Mouse (Mus musculus) neural tube, embryonic 14.5 days (tissue): ENCODE data around the gene Emc8. TPM values are rescaled to one million over a fixed set of nuclear protein-coding genes. Genes with fewer than 3 reads are reported as not detected.

Experiments used
- ATAC-seq: fragments of 200-750 bp; cut with Nextera tagmentation; 2 replicates; pipeline ENCODE4 v1.8.0; 2017; ENCODE audit warnings: low read depth, mild to moderate bottlenecking, moderate TSS enrichment, moderate library complexity
- H3K27ac ChIP-seq: fragments of 300-500 bp; sonication (generic); 2 replicates; pipeline ENCODE4 v1.5.1; 2014; ENCODE audit warnings: low read depth, mild to moderate bottlenecking, control low read depth, low read length, moderate library complexity, mixed read lengths
- H3K27me3 ChIP-seq: fragments of 300-500 bp; sonication (generic); 2 replicates; pipeline ENCODE4 v1.6.1; 2014; ENCODE audit warnings: low read length; ENCODE audit not compliant: control insufficient read depth, insufficient read depth
- H3K36me3 ChIP-seq: fragments of 300-500 bp; sonication (generic); 2 replicates; pipeline ENCODE4 v1.6.1; 2014; ENCODE audit warnings: low read length, mixed read lengths; ENCODE audit not compliant: control insufficient read depth, insufficient read depth
- H3K4me1 ChIP-seq: fragments of 300-500 bp; sonication (generic); 2 replicates; pipeline ENCODE4 v1.6.1; 2014; ENCODE audit warnings: low read length; ENCODE audit not compliant: control insufficient read depth, insufficient read depth
- H3K4me2 ChIP-seq: fragments of 300-500 bp; sonication (generic); 2 replicates; pipeline ENCODE4 v1.6.1; 2014; ENCODE audit warnings: mild to moderate bottlenecking, low read depth, low read length, control low read depth
- H3K4me3 ChIP-seq: fragments of 300-500 bp; sonication (generic); 2 replicates; pipeline ENCODE4 v1.5.1; 2014; ENCODE audit warnings: low read depth, low read length, control low read depth, mixed read lengths
- H3K9ac ChIP-seq: fragments of 300-500 bp; sonication (generic); replicated peaks from 2 replicates; pipeline ENCODE4 v1.6.1; 2014; ENCODE audit warnings: low read depth, mild to moderate bottlenecking, control low read depth, low read length, mixed read lengths
- H3K9me3 ChIP-seq: fragments of 300-500 bp; sonication (generic); 2 replicates; pipeline ENCODE4 v1.6.1; 2016; ENCODE audit warnings: low read length; ENCODE audit not compliant: control insufficient read depth
- WGBS: fragments of 180-500 bp; shearing (Covaris S2); extraction: QIAGEN DNeasy Blood & Tissue Kit; methylation state at CpG from one replicate; pipeline ENCODE4 v1.1.7; 2014; 5-methylcytosine and 5-hydroxymethylcytosine counted together
- polyA plus RNA-seq: library from polyadenylated mRNA; unstranded; fragments of >200 nt; fragmentation: Nextera tagmentation; extraction: Ambion mirVana; gene quantifications from 2 replicates; pipeline ENCODE4 v1.2.1, GENCODE M21; 2014

Emc8 gene
- polyA plus RNA-seq, 1 experiment from 2014 or later: 95.8 TPM

DNA sequence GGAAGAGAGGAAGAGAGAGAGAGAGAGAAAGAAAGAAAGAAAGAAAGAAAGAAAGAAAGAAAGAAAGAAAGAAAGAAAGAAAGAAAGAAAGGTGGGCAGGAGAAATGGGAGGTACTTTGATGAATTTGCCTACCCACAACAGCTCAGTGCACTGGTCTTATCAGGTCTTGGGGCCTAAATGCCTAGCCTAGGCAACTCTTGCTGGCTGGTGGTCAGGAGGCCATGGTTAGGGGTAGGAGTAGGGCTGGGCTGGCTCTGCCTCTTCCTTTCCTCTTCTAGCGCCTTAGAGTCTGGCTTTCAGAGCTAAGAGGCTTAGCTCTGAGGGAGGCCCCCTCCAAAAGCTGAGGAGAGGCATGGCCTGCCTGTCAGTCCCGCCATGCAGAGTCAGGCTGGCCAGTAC lies 44.8 kb downstream of the Emc8 start:
- no peak for ATAC-seq
- WGBS: 39% methylated on average over 2 of the region's 2 CpGs
- Histone ChIP-seq H3K27me3 (no peaks in the 10 kb centered on the region), H3K4me2 (no peak overlapping the region), H3K9ac (no peak overlapping the region), H3K9me3 (no peaks in the 10 kb centered on the region), H3K36me3 (no peaks in the 10 kb centered on the region), H3K27ac (no peak overlapping the region), H3K4me3 (no peak overlapping the region), H3K4me1 (no peaks in the 10 kb centered on the region)

DNA sequence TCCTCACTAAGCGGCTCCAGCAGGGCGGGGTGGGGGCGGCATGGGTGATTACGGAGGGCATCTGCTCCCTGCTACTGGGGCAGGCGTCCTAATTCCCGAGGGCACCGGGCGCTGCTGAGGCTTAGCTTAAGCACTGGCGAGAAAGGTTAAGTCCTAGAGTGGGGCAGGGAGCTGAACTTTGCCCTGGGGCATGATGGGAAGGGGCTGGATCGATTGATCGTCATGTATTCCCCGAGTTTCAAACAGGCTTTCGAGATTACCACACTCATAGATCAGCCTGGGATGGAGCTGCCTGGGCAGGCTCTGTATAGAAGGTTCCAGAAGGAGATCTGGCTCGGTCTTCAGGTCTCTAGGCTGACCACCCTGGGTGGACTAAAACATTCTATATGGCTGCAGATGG lies 46.2 kb downstream of the Emc8 start:
- no peak overlapping the region for H3K9ac ChIP-seq
- no peak overlapping the region for H3K4me3 ChIP-seq
- H3K27ac ChIP-seq: no peak overlapping the region
- H3K36me3 ChIP-seq: no peaks in the 10 kb centered on the region
- WGBS: 70% methylated on average over 14 of the region's 14 CpGs
- no peak for ATAC-seq
- H3K4me2 ChIP-seq: no peak overlapping the region
- H3K4me1 ChIP-seq: no peaks in the 10 kb centered on the region
- H3K27me3 ChIP-seq: no peaks in the 10 kb centered on the region
- no peaks in the 10 kb centered on the region for H3K9me3 ChIP-seq

DNA sequence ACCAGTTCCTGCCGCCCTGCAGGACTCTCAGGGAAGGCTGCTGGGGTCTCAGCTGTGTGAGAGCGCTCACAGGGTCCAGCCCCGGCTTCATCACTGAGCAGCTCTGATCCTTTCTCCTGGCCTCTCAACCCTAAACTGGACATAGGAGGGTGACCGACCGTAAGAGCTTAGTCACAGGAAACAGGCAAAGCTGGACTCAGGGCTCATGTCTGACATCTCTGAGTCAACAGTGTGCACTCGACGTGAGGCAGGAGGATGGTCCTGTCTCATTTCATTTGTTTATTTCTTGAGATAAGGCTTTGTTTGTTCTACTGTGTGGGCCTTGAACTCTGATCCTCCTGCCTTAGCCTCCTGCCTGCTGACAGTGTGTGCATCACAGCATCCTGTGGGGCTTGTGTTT lies 47.9 kb downstream of the Emc8 start:
- Histone ChIP-seq H3K4me1 (peaks cover 7% of the 10 kb centered on the region; the same call in 1 of the 2 replicates), H3K9ac (no peak overlapping the region), H3K36me3 (no peaks in the 10 kb centered on the region), H3K4me2 (no peak overlapping the region), H3K9me3 (no peaks in the 10 kb centered on the region), H3K4me3 (no peak overlapping the region), H3K27me3 (no peaks in the 10 kb centered on the region), H3K27ac (no peak overlapping the region)
- ATAC-seq: no peak
- 69% methylated on average over 7 of the region's 7 CpGs for WGBS

DNA sequence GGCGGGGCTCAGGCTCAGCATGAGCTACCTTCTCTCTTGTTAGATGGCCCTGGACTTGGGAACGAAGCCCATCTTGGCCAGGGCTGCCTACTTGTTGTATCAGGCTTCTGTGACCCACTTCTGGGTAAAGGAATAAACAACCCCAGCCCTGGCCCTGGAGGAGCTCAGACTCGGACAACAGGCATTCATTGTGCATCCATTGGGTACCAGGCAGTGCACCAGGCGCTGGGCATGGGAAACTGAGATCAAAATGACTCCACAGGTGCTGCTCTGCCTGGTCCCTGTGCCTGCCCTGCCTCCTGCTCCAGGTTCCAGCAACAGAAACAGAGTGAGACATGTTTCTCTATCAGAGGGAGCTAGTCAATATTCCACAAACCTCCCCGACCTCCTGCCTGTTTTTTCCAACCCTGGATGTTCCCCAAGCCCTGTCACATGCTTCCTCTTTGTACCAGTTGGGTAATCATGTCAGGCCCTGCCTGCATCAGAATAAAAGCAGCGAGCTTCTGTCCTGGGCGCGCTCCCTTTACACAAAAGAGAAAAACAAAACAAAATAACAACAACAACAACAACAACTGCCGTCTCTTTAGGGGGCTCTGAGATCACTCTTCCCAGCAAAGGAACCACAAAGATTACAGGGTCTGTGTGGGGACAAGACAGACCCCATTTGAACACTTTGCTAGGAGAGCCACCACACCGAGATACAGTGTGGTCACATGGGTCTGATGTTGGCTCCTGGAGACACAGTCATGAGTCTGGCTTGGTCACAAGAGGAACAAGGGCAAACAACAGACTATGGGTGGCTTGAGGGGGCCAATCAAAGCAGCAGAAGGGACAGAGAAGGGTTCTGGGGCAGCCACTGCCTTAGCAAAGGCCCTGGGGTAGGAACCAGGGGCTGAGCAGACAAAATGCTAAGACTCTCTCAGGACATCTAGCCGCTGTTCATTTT lies 48.9 kb downstream of the Emc8 start:
- no peak overlapping the region for H3K27ac ChIP-seq
- no peak for ATAC-seq
- 79% methylated on average over 11 of the region's 11 CpGs for WGBS
- no peaks in the 10 kb centered on the region for H3K9me3 ChIP-seq
- H3K36me3 ChIP-seq: no peaks in the 10 kb centered on the region
- H3K4me3 ChIP-seq: no peak overlapping the region
- H3K4me2 ChIP-seq: no peak overlapping the region
- H3K27me3 ChIP-seq: no peaks in the 10 kb centered on the region
- H3K9ac ChIP-seq: no peak overlapping the region
- H3K4me1 ChIP-seq: peaks cover 7% of the 10 kb centered on the region; the same call in 1 of the 2 replicates

DNA sequence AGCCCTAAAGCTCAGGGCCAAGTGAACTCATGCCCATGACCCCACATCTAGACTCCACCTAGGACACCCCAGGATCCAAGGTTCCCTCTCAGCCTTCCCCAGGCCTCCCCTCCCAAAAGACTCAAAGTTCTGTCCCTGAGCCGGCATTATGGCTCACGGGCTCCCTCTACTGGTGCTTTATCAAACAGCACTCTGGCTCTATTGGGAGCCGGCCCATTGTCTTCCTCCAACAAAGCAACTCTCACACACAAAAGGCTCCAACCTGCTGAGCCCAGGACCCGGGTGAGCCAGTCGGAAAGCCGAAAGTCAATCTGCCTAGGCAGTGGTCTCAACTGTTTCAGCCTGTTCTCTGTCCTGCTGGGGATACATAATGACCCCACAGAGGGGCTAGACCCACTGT lies 50.3 kb downstream of the Emc8 start:
- H3K27ac ChIP-seq: peak overlapping the region; percentile 3; the same call in 1 of the 2 replicates
- H3K4me2 ChIP-seq: no peak overlapping the region
- no peaks in the 10 kb centered on the region for H3K9me3 ChIP-seq
- no peaks in the 10 kb centered on the region for H3K27me3 ChIP-seq
- H3K4me3 ChIP-seq: no peak overlapping the region
- peak; percentile 33; the same call in 1 of the 2 replicates for ATAC-seq
- H3K4me1 ChIP-seq: peaks cover 7% of the 10 kb centered on the region; the same call in 1 of the 2 replicates
- WGBS: 0% methylated on average over 6 of the region's 6 CpGs
- H3K36me3 ChIP-seq: no peaks in the 10 kb centered on the region
- H3K9ac ChIP-seq: no peak overlapping the region

DNA sequence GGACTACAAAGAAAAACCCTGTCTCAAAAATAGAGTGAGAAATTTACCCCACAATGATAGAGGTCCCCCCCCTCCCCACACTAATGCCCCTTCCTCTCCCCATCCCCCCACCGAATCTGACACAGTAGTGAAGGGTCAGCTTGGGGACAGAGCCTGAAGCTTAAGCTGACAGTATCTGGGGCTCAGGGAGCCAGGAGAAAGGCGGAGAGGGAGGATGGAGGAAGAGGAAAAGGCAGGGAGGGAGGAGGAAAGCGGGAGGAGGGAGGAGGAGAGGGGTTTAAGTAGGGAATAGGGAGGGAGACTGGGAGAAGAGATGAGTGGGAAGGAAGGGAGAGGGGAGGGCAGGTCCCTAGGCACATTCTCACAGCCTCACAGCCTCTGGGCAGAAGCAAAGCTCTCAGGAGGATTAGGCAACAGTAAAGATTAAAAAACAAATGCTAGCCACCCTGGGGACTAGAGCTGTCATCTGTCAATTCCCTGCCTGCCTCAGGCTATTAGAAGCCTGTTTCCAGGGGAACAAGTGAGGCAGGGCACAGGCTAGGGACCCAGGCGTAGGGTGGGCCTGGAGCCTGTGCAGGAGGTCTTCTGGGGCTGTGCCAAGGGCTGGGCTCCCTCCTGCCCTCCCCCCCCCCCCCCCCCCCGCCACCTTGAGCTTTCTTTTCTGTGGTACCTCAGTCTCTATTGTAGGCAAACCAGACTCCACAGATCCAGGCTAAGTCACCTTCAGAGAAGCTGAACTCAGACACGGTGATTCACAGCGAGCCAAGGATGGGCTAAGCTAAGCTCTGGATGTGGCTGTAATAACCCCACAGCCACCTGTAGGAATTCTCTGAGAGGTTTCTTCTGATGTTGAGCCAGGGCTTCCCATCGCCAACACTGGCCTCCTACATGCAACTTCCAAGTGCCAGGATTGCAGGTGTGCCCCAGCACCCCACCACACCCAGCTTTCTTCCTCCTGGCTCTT lies 51.4 kb downstream of the Emc8 start:
- 27% methylated on average over 7 of the region's 8 CpGs for WGBS

DNA sequence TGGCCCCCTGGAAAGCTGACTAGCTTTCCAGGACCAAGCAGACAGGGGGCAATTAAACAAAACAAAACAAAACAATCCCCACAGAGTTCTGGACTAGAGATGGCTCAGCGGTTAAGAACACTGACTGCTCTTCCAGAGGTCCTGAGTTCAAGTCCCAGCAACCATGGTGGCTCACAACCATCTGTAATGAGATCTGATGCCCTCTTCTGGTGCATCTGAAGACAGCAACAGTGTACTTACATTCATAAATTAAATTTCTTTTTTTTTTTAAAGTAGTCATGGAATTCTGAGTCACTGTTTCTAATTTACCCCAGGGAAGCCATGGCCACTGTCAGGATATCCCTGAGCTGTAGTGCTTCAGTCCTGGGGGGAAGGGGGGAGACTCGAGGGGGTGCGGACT lies 53.9 kb downstream of the Emc8 start:
- Histone ChIP-seq H3K27ac (no peak overlapping the region), H3K36me3 (no peaks in the 10 kb centered on the region), H3K9ac (no peak overlapping the region), H3K4me1 (peaks cover 7% of the 10 kb centered on the region; the same call in 1 of the 2 replicates), H3K27me3 (no peaks in the 10 kb centered on the region), H3K4me3 (no peak overlapping the region), H3K9me3 (no peaks in the 10 kb centered on the region), H3K4me2 (no peak overlapping the region)
- 90% methylated on average over 3 of the region's 3 CpGs for WGBS
- no peak for ATAC-seq

More for the DNA sequence above, 51.4 kb downstream of the Emc8 start:
- Histone ChIP-seq H3K4me3 (no peak overlapping the region), H3K9ac (no peak overlapping the region), H3K36me3 (no peaks in the 10 kb centered on the region), H3K27me3 (no peaks in the 10 kb centered on the region), H3K4me2 (no peak overlapping the region), H3K27ac (0 out of 2 replicates have a peak overlapping the region, but pooled peaks have one; percentile 39), H3K9me3 (no peaks in the 10 kb centered on the region), H3K4me1 (peaks cover 7% of the 10 kb centered on the region; the same call in 1 of the 2 replicates)
- peak; percentile 42; the same call in 1 of the 2 replicates for ATAC-seq

DNA sequence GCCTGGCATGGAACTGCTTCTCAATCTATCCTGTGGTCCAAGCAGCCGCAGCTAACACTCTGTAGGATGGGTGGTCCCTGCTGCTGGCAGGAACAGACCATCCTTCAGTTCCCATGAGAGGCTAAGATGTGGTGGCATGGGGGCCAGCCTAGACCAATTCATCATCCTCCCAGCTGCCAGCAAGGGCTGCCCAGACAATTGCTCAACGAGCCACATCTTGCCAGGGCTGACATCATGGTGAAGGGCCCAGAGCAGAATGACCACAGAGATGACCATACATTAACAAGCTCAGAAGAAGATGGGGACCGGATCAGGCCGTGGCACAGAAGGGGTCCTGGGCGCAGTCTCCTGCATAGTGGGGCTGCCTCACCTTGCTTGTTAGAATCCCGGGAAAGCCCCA lies 57.5 kb downstream of the Emc8 start:
- WGBS: 91% methylated on average over 6 of the region's 6 CpGs
- Histone ChIP-seq H3K36me3 (no peaks in the 10 kb centered on the region), H3K4me2 (no peak overlapping the region), H3K9ac (no peak overlapping the region), H3K9me3 (no peaks in the 10 kb centered on the region), H3K27me3 (no peaks in the 10 kb centered on the region), H3K4me1 (no peaks in the 10 kb centered on the region), H3K4me3 (no peak overlapping the region), H3K27ac (no peak overlapping the region)
- no peak for ATAC-seq
